Mouse (Mus musculus) embryo, embryonic 11.5 days (tissue): ENCODE measurements around the gene Bcl3.
A peak's percentile ranks its signal among the peaks of the same experiment; 100 is the strongest.

Experiments
- DNase-seq: peaks from one replicate; pipeline ENCODE4 v3.0.0-alpha.2; 2012; ENCODE audit warnings: low read depth, low spot score

Gene Bcl3

DNA sequence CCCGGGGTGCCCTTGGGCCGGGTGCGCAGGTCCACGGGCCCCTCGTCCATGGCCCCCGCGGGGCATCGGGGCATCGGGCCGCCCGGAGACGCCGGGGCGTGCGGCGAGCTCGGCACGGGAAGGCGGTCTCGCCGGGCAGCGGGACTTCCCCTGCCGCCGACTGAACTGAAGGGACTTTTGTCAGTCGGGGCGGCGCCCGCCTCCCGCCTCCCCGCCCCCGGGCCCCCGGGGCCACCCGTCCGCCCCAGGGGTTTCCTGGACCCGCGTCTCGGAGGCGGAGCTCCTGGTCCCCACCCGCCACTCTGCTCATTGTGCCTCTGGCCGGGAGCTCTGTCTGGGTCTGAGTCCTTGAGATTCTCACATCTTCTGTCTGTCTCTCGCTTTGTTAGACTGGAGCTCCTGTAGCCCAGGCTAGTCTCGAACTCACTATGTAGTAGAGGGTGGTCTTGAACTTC, at the start of gene Bcl3:
Gene Bcl3 (minus strand): TSS at position 167 of the 455 bp plus-strand sequence.
- DNase-seq = no peak

- DNase-seq = peak; percentile 11
These were observed 49.5 kb upstream of the Bcl3 start for GRCm38 (mm10) chr7:19871943-19872601.

DNA sequence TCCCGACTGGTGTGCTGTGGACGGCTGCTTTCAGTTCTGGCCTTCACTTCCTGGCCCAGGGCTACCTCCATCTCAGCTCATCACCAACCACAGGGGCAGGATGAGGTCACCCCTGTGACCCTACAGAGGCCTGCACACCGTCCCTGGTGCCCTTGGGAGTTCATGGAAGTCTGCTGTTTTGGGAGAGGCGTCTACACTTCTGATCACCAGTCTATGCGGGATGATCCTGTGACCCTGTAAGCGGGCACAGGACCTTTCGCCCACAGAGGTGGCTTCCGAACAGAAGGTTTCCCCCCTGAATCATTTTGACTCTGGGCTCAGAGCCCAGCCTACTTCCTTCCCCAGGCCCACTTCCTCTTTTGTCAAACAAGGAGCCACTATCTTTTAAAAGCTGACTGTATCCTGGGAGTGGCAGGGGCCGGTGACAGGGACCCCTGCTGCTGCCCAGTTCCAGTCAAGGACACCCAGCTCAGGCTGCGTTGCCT, 48.6 kb upstream of the Bcl3 start:
- no peak for DNase-seq

- DNase-seq = no peak
These were observed 45.3 kb upstream of the Bcl3 start for GRCm38 (mm10) chr7:19867751-19868399.

GRCm38 (mm10) chr7:19866490-19866889, 43.9 kb upstream of the Bcl3 start:
- no peak for DNase-seq

- DNase-seq = no peak
These were observed 42.9 kb upstream of the Bcl3 start for GRCm38 (mm10) chr7:19865246-19866036.

DNA sequence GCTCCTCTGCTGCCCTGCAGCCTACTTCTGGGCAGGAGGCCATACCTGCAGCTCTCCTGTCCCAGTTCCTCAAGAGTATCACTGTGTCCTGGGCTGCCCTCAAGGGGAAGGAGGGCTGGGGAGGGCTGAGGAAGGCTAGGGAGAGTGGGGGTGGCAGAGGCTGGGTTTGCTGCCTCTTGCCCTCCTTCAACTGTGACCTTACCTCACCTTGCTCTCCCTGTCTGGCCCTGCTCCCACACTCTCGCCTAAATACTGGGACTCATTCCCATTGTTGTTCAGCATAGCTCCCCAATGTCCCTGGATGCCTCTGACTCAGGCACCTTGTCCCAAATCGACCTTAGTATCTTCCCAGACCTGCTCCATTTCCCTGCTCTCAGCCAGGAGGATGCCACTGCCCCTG, 41.7 kb upstream of the Bcl3 start:
- DNase-seq = no peak

DNA sequence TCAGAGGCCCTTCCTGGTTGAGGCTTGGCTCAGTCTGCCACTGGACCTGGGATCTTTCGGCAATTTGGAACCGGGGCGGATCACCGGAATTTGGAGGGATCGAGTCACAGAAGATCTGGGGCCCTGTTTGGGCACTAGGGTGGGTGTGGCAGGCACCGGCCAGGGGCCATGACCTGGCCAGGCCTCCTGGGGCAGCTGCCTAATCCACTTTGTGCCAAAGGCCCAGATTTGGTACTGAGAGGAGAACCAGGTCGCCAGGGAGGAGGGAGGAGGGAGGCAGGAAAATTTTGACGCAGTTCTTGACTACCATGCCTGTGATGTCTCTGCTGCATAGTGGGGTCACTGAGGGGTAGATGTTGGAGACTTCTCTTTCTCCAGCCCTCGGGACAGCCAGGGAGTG, 38.6 kb upstream of the Bcl3 start, which contains the start of gene Ceacam16:
Gene Ceacam16 (minus strand): TSS at position 101 of the 400 bp plus-strand sequence.
- no peak for DNase-seq

- DNase-seq = no peak
These were observed 37.2 kb upstream of the Bcl3 start for GRCm38 (mm10) chr7:19859740-19860139.

DNA sequence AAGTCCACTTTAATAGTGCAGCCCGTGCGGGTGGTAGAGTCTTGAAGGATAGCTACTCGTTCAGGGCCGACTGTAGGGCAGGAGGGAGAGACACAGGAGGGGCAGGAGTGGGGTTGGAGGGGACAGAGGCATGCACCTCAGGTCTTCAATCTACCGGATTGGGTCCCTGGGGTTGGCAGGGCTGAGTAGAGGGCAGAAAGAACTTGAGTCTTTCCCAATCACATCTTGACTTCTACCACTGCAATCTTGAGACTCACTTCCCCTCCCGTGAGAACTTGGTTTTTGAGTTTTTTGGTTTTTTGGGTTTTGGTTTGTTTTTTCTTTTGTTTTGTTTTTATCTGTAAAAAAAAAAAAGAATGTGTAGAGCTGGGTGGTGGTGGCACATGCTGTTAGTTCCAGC, 33.7 kb upstream of the Bcl3 start:
- no peak for DNase-seq

DNA sequence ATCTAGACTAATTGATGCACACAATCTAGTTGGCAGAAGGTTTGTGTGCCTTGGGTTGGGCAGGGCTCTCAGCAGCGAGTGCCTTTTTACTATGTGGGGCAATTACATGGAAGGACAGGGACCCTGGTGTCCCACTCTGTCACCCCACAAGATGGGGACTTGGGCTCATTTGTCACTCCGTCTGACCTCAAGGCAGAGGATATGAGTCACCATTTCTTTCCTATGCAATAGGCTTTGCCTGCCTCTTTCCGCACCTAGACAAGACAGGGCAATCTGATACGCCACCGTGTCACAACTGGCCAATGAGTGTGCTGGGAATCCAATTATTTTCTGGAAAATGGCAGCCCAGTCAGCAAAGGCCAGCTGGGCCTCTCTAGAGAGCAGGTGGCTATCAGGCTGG, 33.1 kb upstream of the Bcl3 start:
- no peak for DNase-seq

DNA sequence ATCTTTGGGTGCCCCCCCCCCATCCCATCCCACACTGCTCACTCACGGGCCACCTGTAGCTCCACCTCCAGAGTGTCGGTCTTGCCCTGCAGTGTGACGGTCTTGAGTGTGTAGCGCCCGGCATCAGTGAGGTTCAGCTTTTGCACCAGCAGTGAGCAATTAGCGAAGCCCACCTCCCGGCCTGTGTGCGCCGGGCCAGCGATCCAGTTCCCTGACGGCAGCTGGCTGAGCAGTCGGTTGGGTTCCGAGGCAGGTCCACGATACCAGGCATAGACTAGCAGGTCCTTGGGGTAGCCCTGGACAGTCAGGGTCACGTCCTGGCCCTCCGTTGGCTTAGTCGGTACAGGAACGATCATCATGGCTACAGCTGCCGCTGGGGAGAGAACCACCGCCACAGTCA, 31.0 kb upstream of the Bcl3 start:
- DNase-seq = no peak

DNA sequence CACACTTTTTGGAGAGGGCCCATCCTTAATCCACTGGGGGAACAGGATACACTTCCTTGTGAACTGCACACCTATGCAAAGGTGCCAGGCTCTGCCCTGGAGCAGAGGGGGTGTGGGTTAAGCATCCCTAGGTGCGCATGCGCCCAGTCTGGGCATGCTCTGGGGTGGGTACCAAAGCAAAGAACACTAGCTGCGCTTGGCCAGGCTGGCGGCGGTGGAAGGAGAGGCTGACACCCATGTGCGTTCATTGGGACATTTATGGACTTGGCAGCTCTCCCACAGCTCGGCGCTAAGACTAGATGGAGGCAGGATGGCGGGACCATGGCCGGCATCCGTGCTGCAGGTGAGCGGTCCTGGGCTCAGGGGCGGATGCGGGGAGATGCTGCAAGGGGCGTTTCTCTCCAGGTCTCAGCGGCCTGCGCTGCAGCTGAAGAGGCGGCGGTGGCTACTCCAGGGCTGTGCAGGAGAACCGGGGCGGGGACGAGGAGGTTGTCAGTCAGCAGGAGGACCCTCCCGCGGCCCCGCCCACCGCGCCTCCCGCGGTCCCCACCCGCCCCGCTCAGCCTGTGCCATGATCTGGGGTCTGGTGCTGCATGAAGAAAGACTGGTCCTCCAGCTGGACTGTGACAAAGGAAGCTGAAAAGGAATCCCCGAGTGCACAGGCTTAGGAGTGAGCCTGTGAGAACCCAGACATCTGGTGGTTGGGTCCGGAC, 29.4 kb upstream of the Bcl3 start, which contains the start of gene Gm19345:
Gene Gm19345 (plus strand): TSS at position 146 of the 713 bp plus-strand sequence.
- DNase-seq = no peak

- DNase-seq = no peak
These were observed 22.1 kb upstream of the Bcl3 start for GRCm38 (mm10) chr7:19844521-19845171.

- DNase-seq = no peak
These were observed 21.0 kb upstream of the Bcl3 start for GRCm38 (mm10) chr7:19843561-19843960.

DNA sequence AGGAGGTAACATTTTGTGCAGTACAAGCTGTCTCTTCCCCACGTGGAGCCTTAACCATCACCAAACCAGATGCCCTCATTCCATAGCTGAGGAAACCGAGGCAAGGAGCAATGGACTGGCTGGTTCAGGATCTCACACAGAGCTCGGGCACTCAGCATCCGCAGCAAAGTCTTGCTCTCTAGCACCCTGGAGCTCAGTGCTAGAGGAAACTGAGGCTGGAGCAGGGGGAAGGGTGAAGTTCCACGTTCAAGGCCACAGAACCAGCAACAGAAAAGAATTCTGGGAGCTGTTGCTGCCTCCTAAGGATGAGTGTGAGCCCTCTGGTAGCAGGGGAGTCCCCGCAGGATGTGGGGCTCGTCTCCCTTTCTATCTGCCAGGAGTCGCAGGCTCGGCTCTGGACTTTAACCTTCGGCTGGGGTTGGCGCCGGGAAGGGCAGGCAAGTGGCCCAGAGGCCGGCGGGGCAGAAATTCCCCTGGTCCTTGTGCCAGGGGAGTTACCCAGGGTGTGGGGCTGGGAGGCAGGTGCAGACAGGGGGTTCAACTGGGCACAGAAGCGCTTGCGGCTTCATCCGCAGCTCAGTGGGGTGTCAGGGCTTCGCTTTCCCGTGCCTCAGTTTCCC, 20.4 kb upstream of the Bcl3 start:
- DNase-seq = no peak

GRCm38 (mm10) chr7:19841686-19842413, 19.3 kb upstream of the Bcl3 start:
- DNase-seq = no peak

GRCm38 (mm10) chr7:19840936-19841335, 18.4 kb upstream of the Bcl3 start:
- no peak for DNase-seq

- no peak for DNase-seq
These were observed 17.8 kb upstream of the Bcl3 start for GRCm38 (mm10) chr7:19840371-19840770.

- DNase-seq = no peak
These were observed 14.3 kb upstream of the Bcl3 start for GRCm38 (mm10) chr7:19836843-19837242.
